Mouse (Mus musculus) intestine, postnatal 0 days (tissue): ENCODE results near the gene Rnaseh1. TPM values are rescaled to one million over a fixed set of nuclear protein-coding genes. Genes with fewer than 3 reads are reported as not detected.
A peak's percentile ranks its signal among the peaks of the same experiment; 100 is the strongest.

Experiments
- ATAC-seq: fragments of 200-750 bp; cut with Nextera tagmentation; 2 replicates; pipeline ENCODE4 v1.8.0; 2017; ENCODE audit warnings: mild to moderate bottlenecking, moderate TSS enrichment, moderate library complexity
- H3K27ac ChIP-seq: fragments of 300-500 bp; sonication (generic); 2 replicates; pipeline ENCODE4 v1.5.1; 2014; ENCODE audit warnings: mild to moderate bottlenecking, low read depth, low read length, moderate library complexity
- H3K27me3 ChIP-seq: fragments of 300-500 bp; sonication (generic); replicated peaks from 2 replicates; pipeline ENCODE4 v1.6.1; 2014; ENCODE audit warnings: low read length, mixed read lengths; ENCODE audit not compliant: control insufficient read depth, insufficient read depth
- H3K36me3 ChIP-seq: fragments of 300-500 bp; sonication (generic); 2 replicates; pipeline ENCODE4 v1.6.1; 2014; ENCODE audit warnings: mild to moderate bottlenecking, moderate library complexity; ENCODE audit not compliant: control insufficient read depth, insufficient read depth
- H3K4me1 ChIP-seq: fragments of 300-500 bp; sonication (generic); replicated peaks from 2 replicates; pipeline ENCODE4 v1.6.1; 2014; ENCODE audit warnings: antibody characterized with exemption, low read length, mixed read lengths; ENCODE audit not compliant: control insufficient read depth, insufficient read depth
- H3K4me2 ChIP-seq: fragments of 300-500 bp; sonication (generic); replicated peaks from 2 replicates; pipeline ENCODE4 v1.6.1; 2014; ENCODE audit warnings: low read depth, mild to moderate bottlenecking, moderate library complexity
- H3K4me3 ChIP-seq: fragments of 300-500 bp; sonication (generic); 2 replicates; pipeline ENCODE4 v1.5.1; 2014; ENCODE audit warnings: low read depth, low read length
- H3K9ac ChIP-seq: fragments of 300-500 bp; sonication (generic); 2 replicates; pipeline ENCODE4 v1.6.1; 2014; ENCODE audit warnings: mild to moderate bottlenecking, low read depth, low read length
- H3K9me3 ChIP-seq: fragments of 300-500 bp; sonication (generic); 2 replicates; pipeline ENCODE4 v1.6.1; 2016; ENCODE audit warnings: mixed run types; ENCODE audit not compliant: control insufficient read depth
- CTCF ChIP-seq: sonication (generic); IDR thresholded peaks from 2 replicates; pipeline ENCODE4 v1.5.1; 2016; ENCODE audit warnings: low read depth, mild to moderate bottlenecking, control low read depth, antibody characterized with exemption, moderate library complexity
- WGBS: fragments of 180-500 bp; shearing (Covaris S2); extraction: QIAGEN DNeasy Blood & Tissue Kit; methylation state at CpG from one replicate; pipeline ENCODE4 v1.1.7; 2014; 5-methylcytosine and 5-hydroxymethylcytosine counted together
- polyA plus RNA-seq: library from polyadenylated mRNA; unstranded; fragments of >200 nt; fragmentation: Nextera tagmentation; extraction: Ambion mirVana; gene quantifications from 2 replicates; pipeline ENCODE4 v1.2.1, GENCODE M21; 2015

Gene Rnaseh1
- polyA plus RNA-seq, 1 experiment from 2014 or later = 13.8 TPM

GRCm38 (mm10) chr12:28693738-28694137, 44.3 kb downstream of the Rnaseh1 start:
- Histone ChIP-seq H3K36me3 (peaks cover 46% of the 10 kb centered on the region), H3K4me1 (no peaks in the 10 kb centered on the region), H3K27me3 (no peaks in the 10 kb centered on the region), H3K4me2 (no peak overlapping the region), H3K27ac (no peak overlapping the region), H3K9me3 (no peaks in the 10 kb centered on the region), H3K4me3 (no peak overlapping the region), H3K9ac (no peak overlapping the region)
- WGBS = 69% methylated on average over 3 of the region's 3 CpGs
- TF ChIP-seq CTCF = no peak
- no peak for ATAC-seq

DNA sequence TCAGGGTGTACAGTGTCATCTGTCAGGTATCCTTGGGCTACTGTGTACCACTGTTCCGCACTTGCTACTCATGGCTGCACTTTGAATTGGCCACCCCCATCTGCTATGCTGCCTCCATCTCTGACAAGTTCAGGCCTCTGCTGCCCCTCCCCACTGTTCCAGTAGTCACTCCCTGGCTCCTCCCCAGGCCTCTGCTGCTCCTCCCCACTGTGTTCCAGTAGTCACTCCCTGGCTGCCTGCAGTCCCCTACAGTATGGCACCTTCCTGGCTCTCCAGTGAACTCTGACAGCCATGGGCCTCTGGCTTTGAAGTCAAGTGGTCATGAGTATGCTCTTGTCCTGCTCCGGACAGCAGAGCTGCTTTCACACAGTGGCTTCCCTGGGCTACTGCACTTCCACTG, 44.8 kb downstream of the Rnaseh1 start:
- Histone ChIP-seq H3K4me1 (no peaks in the 10 kb centered on the region), H3K4me3 (no peak overlapping the region), H3K27me3 (no peaks in the 10 kb centered on the region), H3K9me3 (no peaks in the 10 kb centered on the region), H3K27ac (no peak overlapping the region), H3K9ac (no peak overlapping the region), H3K4me2 (no peak overlapping the region), H3K36me3 (peaks cover 46% of the 10 kb centered on the region)
- WGBS = 78% methylated on average over 2 of the region's 2 CpGs
- no peak for TF ChIP-seq CTCF
- ATAC-seq = no peak

DNA sequence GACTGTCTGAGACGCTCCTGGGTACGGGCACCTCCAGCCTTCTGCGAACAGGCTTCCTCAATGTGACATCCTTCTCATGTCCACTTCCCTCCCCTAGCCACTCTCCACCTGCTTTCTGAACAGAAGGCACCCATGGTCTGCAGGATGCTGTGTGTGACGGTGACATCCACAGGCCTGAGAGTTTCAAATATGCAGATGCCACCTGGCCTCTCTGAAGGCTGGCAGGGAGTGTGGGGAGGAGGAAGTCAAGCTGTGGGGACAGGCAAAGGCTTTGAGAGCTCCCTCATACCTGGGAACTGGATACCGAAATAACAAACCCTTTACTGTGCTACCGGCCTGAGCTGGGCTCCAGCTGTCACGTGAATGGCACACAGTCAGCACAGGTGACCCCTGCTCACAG, 45.4 kb downstream of the Rnaseh1 start:
- Histone ChIP-seq H3K4me1 (no peaks in the 10 kb centered on the region), H3K9me3 (no peaks in the 10 kb centered on the region), H3K4me3 (no peak overlapping the region), H3K9ac (no peak overlapping the region), H3K27me3 (no peaks in the 10 kb centered on the region), H3K4me2 (no peak overlapping the region), H3K36me3 (peaks cover 41% of the 10 kb centered on the region), H3K27ac (no peak overlapping the region)
- no peak for ATAC-seq
- TF ChIP-seq CTCF = no peak
- 95% methylated on average over 7 of the region's 7 CpGs for WGBS

- WGBS = 54% methylated on average over 14 of the region's 14 CpGs
- peak; percentile 44 for ATAC-seq
- no peak overlapping the region for H3K4me3 ChIP-seq
- H3K36me3 ChIP-seq = peaks cover 26% of the 10 kb centered on the region
- H3K9ac ChIP-seq = no peak overlapping the region
- no peaks in the 10 kb centered on the region for H3K9me3 ChIP-seq
- H3K27me3 ChIP-seq = no peaks in the 10 kb centered on the region
- H3K4me2 ChIP-seq = no peak overlapping the region
- no peaks in the 10 kb centered on the region for H3K4me1 ChIP-seq
- no peak for TF ChIP-seq CTCF
- no peak overlapping the region for H3K27ac ChIP-seq
Observed at GRCm38 (mm10) chr12:28697821-28698595, 48.6 kb downstream of the Rnaseh1 start.

- H3K9me3 ChIP-seq = no peaks in the 10 kb centered on the region
- 75% methylated on average over 5 of the region's 5 CpGs for WGBS
- TF ChIP-seq CTCF = no peak
- no peaks in the 10 kb centered on the region for H3K4me1 ChIP-seq
- ATAC-seq = no peak
- no peak overlapping the region for H3K4me3 ChIP-seq
- no peak overlapping the region for H3K9ac ChIP-seq
- H3K27ac ChIP-seq = no peak overlapping the region
- no peak overlapping the region for H3K4me2 ChIP-seq
- no peaks in the 10 kb centered on the region for H3K27me3 ChIP-seq
- peaks cover 35% of the 10 kb centered on the region for H3K36me3 ChIP-seq
Observed at GRCm38 (mm10) chr12:28699086-28699485, 49.7 kb downstream of the Rnaseh1 start.

DNA sequence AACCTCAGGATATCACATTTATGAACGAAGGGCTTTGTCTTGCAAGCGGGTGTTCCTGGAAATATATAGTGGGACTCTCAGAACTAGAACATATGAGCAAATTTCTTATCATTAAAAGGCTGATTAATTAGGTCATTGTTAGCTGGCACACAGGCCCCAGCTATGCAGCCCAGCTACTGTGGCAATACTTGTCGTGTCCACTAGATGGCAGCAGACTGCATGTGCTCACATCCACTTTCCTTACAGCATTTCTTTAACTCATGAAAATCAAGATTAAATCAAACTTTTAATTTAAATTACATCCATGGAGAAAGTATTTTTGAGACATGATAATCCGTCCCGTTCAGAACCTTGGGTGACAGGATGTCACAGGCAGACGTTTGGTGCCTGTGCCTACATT, 50.3 kb downstream of the Rnaseh1 start:
- Histone ChIP-seq H3K27ac (no peak overlapping the region), H3K4me3 (no peak overlapping the region), H3K9ac (no peak overlapping the region), H3K27me3 (no peaks in the 10 kb centered on the region), H3K9me3 (no peaks in the 10 kb centered on the region), H3K36me3 (peaks cover 34% of the 10 kb centered on the region), H3K4me1 (no peaks in the 10 kb centered on the region), H3K4me2 (no peak overlapping the region)
- TF ChIP-seq CTCF = peak; percentile 93
- 10% methylated on average over 6 of the region's 6 CpGs for WGBS
- ATAC-seq = no peak
